Mouse (Mus musculus) lung, adult 2 months (tissue): Measurements from ENCODE around the gene Dennd4a.

Experiments
- CTCF ChIP-seq: fragments of 200-500 bp; IDR thresholded peaks from 2 replicates; pipeline ENCODE4 v1.5.1; 2011; ENCODE audit warnings: mild to moderate bottlenecking, low read length, control low read depth; ENCODE audit not compliant: insufficient read depth
- POLR2A ChIP-seq: fragments of 200-500 bp; IDR thresholded peaks from 2 replicates; pipeline ENCODE4 v1.6.1; 2011; ENCODE audit warnings: low read depth, mild to moderate bottlenecking, control low read depth, low read length, borderline replicate concordance; ENCODE audit errors: extremely low read depth

GRCm38 (mm10) chr9:64764824-64765223, 46.3 kb upstream of the Dennd4a start:
- TF ChIP-seq CTCF: no peak
- no peak for TF ChIP-seq POLR2A
